Mouse (Mus musculus): ENCODE results near the gene Ipcef1.
"Not testable (repeated sequence)": the region's sequence is repeated elsewhere in the genome, so short reads cannot be mapped to it uniquely, and the experiment has no call there.

The Ipcef1 gene

GRCm38 (mm10) chr10:6885460-6885859, 166.8 kb downstream of the Ipcef1 start:
- no peak for DNase-seq (ENCODE audit: low spot score)

GRCm38 (mm10) chr10:6882041-6882440, 170.2 kb downstream of the Ipcef1 start:
- DNase-seq (ENCODE audit: low spot score), result not testable (repeated sequence)

DNA sequence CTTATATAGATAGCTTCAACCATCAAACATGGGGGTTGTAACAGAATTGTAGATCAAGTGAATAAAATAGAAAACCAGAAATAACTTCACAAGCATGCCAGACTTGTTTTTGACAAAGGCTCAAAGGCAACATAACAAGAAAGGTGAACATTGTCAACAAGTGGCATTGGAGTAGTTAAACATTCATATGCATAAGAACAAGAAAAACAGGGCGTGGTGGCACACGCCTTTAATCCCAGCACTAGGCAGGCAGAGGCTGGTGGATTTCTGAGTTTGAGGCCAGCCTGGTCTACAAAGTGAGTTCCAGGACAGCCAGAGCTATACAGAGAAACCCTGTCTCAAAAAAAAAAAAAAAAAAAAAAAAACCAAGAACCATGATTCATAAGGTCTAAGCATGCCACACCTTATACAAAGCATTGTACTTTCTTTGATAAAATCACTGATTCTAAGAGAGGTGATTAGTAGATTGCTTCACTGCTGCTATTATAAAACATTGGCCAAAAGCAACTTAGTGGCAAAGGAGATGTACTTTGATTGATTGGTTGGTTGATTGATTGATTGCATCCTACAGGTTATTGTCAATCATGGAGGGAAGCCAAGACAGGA, 173.9 kb downstream of the Ipcef1 start:
- DNase-seq (ENCODE audit: low spot score), result no peak

DNA sequence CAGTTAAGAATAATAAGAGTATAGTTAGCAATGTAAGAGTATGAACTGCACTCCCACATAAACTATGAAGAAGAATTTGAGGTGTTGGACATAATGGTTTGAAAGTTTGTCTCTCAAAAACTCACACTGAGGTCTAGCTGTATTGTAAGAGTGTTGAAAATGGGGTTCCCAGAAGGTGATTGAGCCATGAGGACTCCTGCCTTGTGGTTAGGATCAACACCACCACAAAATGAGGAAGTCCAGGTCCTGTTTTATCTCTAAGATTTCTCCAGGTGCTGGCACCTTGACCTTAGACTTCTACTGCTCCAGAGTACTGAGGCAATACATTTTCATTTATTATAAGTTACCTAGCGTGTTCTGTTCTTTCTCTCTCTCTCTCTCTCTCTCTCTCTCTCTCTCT, 178.4 kb downstream of the Ipcef1 start:
- no peak for DNase-seq (ENCODE audit: low spot score)

- no peak for DNase-seq (ENCODE audit: low spot score)
Measured at GRCm38 (mm10) chr10:6871418-6872072, 180.7 kb downstream of the Ipcef1 start.

- no peak for DNase-seq (ENCODE audit: low spot score)
Measured at GRCm38 (mm10) chr10:6855812-6856211, 196.5 kb downstream of the Ipcef1 start.

DNA sequence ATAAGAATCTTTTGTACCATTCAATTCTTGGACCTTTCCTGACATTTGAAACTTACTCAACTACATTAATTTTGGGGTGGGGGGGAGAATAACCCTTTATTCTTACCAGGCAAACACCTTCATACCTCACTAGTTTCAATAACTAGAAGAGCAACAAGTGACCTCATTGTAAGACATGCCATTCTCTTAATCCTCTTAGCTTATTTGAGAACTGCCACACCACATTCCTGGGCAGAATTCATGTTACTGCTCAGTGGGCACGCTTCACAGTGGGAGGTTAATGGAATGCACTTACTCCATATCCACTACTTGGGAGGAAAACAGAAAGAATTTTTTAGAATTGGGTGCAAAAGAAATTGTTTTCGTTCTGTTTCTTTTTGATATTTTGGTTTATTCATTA, 203.4 kb downstream of the Ipcef1 start:
- DNase-seq (ENCODE audit: low spot score), result no peak

DNA sequence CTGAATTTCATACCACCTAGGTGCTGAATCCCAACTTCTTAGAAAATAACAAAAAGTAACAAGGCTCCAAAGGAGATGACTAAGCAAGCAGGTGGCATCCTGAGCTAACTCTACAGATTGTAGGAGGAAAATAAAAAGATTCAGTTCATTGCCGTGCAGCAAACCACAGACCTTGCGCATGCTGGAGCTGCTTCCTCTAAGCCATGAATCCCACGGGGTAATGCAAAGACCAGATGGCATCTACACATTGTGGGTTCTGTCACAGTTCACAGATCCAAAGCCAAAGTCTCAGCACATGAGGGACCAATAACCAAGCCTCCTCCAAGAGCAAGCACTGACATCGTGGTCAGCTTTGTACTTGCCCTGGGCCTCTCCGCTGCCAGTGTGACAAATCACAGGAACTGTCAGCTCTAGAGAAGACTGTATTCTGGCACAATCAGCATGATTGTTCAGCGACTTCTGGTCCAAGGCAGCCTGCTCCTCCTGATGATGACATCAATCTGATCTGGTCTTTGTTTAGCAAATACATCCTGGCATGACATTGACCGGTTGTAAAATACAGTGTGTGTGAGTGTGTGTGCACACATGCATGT, 204.0 kb downstream of the Ipcef1 start:
- DNase-seq (ENCODE audit: low spot score), result no peak

- DNase-seq (ENCODE audit: low spot score), result no peak
Measured at GRCm38 (mm10) chr10:6846283-6846682, 206.0 kb downstream of the Ipcef1 start.

GRCm38 (mm10) chr10:6842225-6842624, 210.1 kb downstream of the Ipcef1 start:
- no peak for DNase-seq (ENCODE audit: low spot score)
